Mouse (Mus musculus) megakaryocyte, adult 5-6 weeks (primary cell): Measurements from ENCODE around the gene Vcam1. TPM values are rescaled to one million over a fixed set of nuclear protein-coding genes. Genes with fewer than 3 reads are reported as not detected.

ENCODE experiments used
- ATAC-seq: 2 replicates; pipeline ENCODE4 v1.8.0; 2016; ENCODE audit warnings: mild to moderate bottlenecking, inconsistent platforms; ENCODE audit not compliant: poor library complexity, severe bottlenecking
- total RNA-seq, 2 experiments: library from RNA; stranded (forward) in 1 of 2; stranded (reverse) in 1 of 2; fragments of 153-499, 151-499 nt in 1 of 2; fragments of 221-1000, 200-1000 nt in 1 of 2; gene quantifications; 2 replicates each; pipeline versions ENCODE4 v1.2.3 to v1.2.4; 2015 to 2017

Vcam1 gene
- 4.2 and 5.4 TPM in 2 replicates for total RNA-seq (2015)
- total RNA-seq (2017), result 3.2 and 4.4 TPM in 2 replicates

DNA sequence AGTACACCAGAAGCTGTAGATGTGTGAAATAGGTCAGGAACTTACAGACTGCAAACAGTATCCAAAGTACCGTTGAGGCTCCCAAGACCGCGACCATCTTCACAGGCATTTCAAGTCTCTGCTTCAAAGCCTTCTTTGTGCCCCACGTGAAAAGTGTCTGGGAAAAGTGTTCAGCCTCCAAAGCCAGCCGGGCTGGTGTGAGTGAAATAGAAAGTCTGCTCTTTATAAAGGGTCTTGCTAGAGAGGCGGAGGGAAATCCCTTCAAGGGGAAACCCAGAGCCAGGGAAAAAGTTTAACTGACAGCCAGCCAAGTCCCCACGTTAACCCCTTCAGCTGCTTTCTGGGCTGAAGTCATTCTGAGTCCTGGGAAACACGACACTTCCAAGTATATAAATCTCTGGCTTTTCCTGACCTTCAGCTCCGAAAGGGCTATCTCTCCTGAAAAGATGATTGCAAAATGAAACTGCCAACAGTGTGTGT lies at the start of gene Vcam1:
Vcam1 (minus strand) TSS at position 430 of the 480 bp plus-strand sequence.
- no peak for ATAC-seq

DNA sequence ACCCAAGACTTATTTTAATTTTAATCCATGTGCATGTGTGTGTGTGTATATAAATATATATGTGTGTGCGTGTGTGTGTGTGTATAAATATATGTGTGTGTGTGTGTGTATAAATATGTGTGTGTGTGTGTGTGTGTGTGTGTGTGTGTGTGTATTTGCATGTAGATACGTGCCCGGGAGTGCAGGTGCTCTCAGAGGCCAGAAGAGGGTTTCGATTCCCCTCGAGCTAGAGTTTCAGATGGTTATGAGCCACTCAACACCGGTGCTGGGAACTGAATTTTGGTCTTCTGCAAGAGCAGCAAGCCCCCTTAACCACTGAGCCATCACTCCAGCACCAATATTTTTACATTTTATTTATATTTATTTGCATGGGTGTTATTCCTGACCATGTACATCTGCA lies 45.6 kb upstream of the Vcam1 start:
- ATAC-seq, result no peak

DNA sequence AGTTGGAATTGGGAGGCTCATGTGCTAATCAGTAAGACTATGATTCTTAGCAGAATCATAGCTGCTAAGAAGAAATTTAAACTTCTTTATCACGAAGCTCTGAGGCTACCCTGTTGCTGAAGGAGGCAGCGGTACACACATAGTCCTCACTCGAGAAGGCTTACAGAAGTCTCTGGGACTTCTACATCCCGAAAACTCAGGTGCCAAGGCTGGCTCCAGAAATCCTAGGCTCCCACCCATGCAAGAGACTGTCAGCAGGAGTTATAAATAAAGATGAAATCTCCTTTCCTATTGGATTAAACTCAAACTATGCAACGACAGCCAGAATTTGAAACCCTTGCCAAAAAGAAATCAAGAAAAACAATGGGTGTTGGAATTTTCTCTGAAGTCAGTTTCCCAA lies 42.0 kb upstream of the Vcam1 start:
- no peak for ATAC-seq

DNA sequence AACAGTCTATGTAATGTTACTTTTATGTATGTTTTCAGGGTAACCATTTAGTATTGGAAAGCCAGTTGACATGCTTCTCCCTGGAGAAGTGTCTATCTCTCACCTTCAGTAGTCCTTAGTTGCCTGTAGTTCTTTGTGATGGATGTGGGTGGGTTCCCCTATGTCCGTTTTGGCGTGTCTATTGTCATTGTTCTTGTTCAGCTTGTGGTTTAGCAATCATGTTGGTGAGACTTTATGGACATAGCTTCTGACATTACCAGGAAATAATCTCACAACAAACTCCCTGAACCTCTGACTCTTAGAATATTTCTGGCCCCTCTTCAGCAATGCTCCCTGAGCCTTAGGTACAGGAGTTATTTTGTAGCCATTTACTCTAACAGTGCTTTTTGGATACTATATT lies 38.6 kb upstream of the Vcam1 start:
- no peak for ATAC-seq

DNA sequence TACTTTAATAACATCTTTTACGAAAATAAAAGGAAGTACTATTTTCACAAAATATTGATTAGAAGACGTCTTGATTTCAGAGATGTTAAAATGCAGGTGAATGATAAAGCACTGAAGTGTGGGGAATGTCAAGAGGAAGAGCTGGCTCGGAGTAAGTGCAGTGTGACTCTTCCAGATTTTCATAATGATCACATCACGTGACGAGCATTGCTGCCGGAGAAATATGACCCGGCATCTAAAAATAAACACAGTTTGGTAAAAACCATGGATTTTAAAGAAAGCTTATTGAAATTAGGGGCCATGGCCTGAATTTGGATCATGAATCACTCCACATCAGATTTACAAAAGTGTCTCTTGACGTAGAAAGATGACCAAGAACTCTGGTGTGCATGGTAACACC lies 36.8 kb upstream of the Vcam1 start:
- ATAC-seq, result no peak

- ATAC-seq, result no peak
Observed at GRCm38 (mm10) chr3:116165030-116165429, 35.5 kb upstream of the Vcam1 start.

GRCm38 (mm10) chr3:116163517-116163916 lies 34.0 kb upstream of the Vcam1 start:
- no peak for ATAC-seq

- peak; percentile 73 for ATAC-seq
Observed at GRCm38 (mm10) chr3:116162097-116162666, 32.7 kb upstream of the Vcam1 start.

DNA sequence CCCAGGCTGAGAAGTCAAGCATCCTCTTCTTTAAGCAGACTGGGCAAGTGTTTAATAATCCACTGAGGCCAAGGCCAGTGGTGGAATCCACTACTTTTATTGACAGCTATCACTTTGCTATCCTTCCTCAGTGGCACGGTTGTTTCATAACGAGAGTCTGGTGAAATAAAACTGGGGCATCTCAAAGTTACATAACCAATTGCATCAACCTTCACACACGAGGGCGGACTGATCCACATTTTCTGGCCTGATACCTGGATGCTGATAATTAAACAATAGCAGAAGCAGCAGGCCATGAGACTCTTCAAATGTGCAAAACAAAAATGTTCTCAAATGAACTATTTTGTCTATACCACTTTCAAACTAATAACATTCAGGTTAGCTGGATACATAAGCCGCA lies 29.9 kb upstream of the Vcam1 start:
- ATAC-seq, result no peak

DNA sequence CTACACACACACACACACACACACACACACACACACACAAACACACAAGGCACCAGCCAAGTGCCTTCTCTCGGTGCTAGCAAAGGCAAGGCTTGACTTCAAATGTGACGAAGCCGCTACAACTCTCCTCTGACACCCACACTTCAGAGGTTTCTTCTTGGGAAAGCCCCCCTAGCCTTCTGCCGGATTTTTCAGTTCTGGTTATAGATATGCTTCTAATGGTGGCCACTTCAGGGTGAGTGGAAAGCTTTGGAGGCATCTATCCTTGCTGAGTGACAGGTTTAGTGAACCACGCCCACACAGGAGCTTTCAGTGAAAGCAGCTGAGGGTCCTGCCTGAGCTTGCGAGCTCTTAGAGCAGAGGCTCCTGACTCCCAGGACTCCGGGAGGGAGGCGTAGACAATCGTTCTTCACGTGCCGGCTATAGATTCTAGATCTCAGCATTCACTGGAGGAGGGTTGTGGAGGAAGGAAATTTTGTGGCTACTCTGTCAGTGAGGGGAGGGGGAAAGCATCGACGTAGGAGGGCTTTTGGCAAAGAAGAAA lies 28.0 kb upstream of the Vcam1 start:
- no peak for ATAC-seq

DNA sequence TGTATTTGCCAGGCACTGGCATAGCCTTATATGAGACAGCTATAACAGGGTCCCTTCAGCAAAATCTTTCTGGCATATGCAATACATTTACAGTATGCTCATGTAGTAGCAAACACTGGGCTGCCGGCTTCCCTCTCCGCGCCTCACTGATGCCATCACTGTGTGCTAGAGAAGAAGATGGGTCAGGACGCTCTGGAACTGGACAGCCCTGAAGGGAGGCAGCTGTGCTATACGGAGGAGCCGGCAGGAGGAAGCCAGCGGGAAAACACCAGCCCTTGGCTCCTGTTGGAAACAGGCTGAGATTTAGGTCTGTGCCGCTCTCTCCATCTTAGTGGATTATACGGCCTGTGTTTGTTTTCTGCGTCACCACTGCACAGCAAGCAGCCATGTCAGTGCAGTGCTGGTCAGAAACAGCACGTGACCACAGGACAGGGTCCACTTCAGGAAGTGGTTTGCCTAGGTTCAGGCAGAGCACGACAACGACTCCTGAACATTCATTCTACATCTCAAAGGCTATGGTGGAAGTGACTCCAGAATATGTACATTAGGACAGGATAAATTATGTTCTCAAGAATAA lies 20.7 kb upstream of the Vcam1 start:
- no peak for ATAC-seq

DNA sequence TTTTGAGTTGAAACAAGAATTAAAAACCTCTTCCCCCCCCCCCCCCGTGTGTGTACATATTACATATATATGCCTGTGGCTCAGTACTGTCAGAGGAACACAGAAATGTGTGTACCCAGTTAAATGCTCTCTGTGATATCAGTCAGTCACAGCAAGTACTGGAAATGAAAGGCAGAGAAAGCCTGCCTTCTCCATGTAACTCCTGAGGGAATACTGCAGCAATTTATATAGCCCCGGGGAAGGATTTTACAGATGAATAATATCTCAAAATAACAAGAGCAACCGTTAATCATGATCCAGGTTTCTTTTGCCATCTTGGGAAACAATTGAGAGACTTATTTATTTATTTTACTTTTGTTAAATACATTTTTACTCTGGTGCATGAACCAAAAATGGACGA lies 19.6 kb upstream of the Vcam1 start:
- ATAC-seq, result no peak

GRCm38 (mm10) chr3:116148676-116149075 lies 19.2 kb upstream of the Vcam1 start:
- ATAC-seq, result no peak

- no peak for ATAC-seq
Observed at GRCm38 (mm10) chr3:116141226-116141625, 11.7 kb upstream of the Vcam1 start.

- no peak for ATAC-seq
Observed at GRCm38 (mm10) chr3:116139000-116139399, 9.5 kb upstream of the Vcam1 start.

DNA sequence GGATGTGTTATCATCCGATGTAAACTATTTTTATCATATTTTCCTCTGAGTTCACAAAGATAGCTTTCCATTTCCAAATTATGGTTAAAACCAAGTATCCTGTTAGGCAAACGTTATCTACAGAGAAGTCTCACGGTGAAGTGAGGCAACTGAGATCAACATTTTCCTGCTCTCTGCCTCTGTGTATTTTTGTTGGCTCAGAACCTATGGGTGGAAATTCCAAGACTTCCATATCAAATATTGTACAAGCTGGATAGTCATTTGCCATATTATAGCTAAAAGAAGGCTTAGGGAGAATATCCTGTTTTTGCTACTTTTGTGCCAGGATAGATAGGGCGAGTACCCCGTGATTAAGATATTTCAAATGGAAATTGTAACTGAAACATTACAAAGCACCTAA lies 8.6 kb upstream of the Vcam1 start:
- no peak for ATAC-seq

DNA sequence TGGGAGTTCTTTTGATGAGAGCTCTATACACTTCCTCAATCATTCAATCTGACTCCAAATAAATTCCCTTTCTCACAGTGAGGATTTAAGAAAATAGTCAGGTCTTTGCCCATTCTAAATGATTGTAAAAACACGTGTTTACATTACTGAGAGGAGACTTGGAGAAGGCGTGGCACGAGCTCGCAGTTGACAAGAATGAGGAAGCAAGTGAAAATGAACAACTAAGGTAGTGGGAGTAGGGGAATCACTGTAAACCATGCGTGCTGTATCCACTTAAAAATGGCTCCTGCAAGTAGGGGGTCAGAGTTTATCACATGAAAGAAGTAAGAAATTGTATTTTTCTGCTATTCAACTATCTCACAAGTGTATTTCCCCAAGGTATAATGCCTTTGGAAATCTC lies 3.9 kb upstream of the Vcam1 start:
- ATAC-seq, result peak; percentile 56; the same call in 1 of the 2 replicates

DNA sequence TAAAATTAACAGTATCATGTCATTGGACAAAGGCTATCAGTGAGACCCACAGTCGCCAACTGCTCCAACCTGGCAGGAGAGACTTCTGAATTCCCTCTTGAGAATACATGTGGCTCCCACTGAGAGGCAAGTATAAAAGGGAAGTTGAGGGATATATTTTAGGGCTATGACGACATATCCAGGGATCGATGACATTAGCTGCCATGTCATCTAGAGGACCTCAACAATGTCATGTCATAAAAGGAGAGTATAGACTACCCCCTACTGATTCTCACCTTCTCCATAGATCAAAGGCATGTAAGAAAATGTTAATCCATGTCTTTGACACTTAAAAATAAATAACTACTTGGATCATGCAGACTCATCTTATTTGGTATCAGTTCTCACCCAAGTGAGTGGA lies 1.2 kb upstream of the Vcam1 start:
- ATAC-seq, result peak; percentile 27; the same call in 1 of the 2 replicates

DNA sequence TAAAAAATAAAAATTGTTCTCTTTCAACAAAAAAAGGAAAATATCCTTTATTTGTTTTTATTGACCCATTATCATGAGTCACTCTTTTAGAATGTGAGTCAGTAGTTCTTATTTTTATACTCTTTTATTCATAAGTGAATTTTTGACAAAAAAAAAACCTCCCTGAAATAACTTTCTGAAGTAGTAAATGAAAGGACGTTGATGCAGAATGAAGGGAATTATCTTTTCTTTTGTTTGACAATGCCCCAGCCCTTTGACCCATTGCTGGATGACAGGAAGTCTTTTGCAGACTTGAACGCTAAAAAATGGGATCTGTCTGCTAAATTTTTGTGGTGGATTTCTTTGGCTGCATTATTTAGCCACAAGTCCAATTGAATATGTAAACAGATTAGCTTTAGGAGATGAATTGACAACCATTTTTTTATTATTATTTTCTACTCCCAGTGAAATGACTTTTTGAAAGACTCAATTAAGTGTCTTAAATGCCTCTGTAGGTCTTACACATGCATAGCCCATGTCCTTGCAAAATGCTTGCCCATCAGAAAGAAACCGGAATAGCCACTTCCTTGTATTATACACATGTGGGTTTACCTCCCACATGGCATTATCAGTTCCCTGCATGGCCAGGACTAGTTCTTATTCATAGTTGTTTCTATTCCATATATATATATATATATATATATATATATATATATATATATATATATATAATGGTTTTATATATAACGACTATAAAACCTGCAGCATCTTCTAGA lies 530 bp upstream of the Vcam1 start:
- ATAC-seq, result peak; percentile 40; the same call in 1 of the 2 replicates

DNA sequence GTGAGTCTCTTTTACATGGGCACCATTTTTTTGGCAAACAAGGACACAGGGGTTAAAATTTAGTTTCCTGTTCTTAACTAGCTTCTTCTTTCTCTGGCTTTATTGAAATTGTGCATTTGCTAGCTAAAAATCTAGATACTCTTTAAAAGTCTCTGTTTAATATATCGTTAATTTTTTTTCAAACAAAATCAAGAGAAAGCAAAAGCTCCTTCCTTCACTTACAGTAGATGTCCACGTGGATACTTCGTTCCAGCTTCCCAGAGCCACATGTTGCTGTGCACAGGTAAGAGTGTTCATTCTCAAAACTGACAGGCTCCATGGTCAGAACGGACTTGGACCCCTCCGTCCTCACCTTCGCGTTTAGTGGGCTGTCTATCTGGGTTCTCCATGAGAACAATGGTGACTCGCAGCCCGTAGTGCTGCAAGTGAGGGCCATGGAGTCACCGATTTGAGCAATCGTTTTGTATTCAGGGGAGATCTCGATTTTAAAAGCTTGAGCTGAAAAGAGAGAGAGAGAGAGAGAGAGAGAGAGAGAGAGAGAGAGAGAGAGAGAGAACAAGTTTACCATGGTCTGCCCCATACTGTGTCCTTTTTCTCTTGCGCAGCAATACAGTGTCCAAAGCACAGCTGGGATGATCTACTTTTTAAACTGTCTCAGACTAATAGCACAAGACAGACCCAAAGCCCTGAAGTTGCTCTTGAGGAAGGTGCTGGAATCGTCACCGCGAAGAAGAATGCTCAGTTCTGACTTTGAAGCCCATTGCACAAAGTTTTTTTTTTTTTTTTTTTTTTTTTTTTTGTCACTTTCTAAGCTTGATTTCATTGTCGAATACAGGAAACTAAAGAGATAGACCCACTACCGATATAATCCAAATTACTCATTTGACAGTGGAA lies 930 bp downstream of the Vcam1 start:
- no peak for ATAC-seq

DNA sequence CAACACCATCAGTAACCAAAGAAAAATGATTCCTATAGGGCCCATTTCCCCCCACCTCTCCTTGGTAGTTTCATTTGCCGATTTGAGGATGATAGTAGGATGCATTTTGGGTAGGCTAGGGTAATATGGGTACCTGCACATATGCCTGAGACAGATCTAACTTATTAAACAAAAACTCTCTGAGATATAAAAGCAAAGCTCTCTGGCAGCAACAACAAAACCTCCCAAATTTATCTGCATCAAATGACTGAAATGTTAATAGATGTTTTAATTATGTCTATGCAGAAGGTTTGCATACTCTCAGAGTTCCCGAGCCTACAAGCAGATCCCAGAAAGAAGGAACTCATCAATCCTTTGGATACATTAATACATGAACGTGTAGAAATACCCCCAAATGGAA lies 1.7 kb downstream of the Vcam1 start:
- no peak for ATAC-seq
